Mouse (Mus musculus): Measurements from ENCODE around the gene Tnni1. TPM values are rescaled to one million over a fixed set of nuclear protein-coding genes. Genes with fewer than 3 reads are reported as not detected.

The Tnni1 gene
- polyA plus RNA-seq, 1 experiment from 2014 or later, result 0.43 TPM

DNA sequence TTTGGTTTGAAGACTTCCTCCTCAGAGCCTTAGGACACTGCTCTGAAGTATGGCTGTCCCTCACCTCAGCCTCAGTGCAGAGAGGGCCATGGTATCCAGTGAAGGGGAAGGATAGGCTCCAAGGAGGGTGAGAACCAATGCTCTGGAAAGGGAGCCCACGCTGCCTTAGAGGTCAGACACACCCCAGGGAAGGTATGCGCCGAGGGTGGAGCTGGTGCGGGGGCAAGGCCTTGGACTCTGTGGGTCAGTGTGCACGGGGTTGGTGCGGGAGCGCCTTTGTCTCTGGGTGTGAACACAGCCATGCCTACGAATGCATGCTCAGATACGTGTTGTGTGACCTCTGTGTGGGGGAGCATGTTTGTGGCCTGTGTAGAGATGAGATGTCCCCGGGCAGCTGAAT is 40.8 kb downstream of the Tnni1 start:
- H3K27me3 ChIP-seq (ENCODE audit: control insufficient read depth, insufficient read depth, low read length), result peaks cover 38% of the 10 kb centered on the region

GRCm38 (mm10) chr1:135820736-135821364 is 41.6 kb downstream of the Tnni1 start:
- Histone ChIP-seq H3K9ac (replicated peaks; ENCODE audit: low read length) (no peak overlapping the region), H3K36me3 (ENCODE audit: control insufficient read depth, insufficient read depth, low read length) (no peaks in the 10 kb centered on the region), H3K27me3 (ENCODE audit: control insufficient read depth, insufficient read depth, low read length) (peaks cover 38% of the 10 kb centered on the region), H3K4me1 (ENCODE audit: control insufficient read depth, insufficient read depth, low read length) (no peaks in the 10 kb centered on the region), H3K4me2 (ENCODE audit: low read length) (no peak overlapping the region), H3K9me3 (ENCODE audit: control insufficient read depth, low read length) (no peaks in the 10 kb centered on the region), H3K4me3 (replicated peaks; ENCODE audit: low read depth, low read length) (no peak overlapping the region), H3K27ac (replicated peaks; ENCODE audit: low read depth, low read length) (no peak overlapping the region)
- WGBS, result 89% methylated on average over 16 of the region's 16 CpGs
- DNase-seq (no peak), ATAC-seq (ENCODE audit: low FRiP score, low TSS enrichment) (no peak)

More for the DNA sequence above, 40.8 kb downstream of the Tnni1 start:
- no peak overlapping the region for H3K4me3 ChIP-seq (replicated peaks; ENCODE audit: low read depth, low read length)
- no peak overlapping the region for H3K27ac ChIP-seq (replicated peaks; ENCODE audit: low read depth, low read length)
- H3K4me1 ChIP-seq (ENCODE audit: control insufficient read depth, insufficient read depth, low read length), result no peaks in the 10 kb centered on the region
- H3K4me2 ChIP-seq (ENCODE audit: low read length), result no peak overlapping the region
- ATAC-seq (ENCODE audit: low FRiP score, low TSS enrichment) (no peak), DNase-seq (no peak)
- WGBS, result 85% methylated on average over 10 of the region's 10 CpGs
- no peak overlapping the region for H3K9ac ChIP-seq (replicated peaks; ENCODE audit: low read length)
- H3K9me3 ChIP-seq (ENCODE audit: control insufficient read depth, low read length), result no peaks in the 10 kb centered on the region
- no peaks in the 10 kb centered on the region for H3K36me3 ChIP-seq (ENCODE audit: control insufficient read depth, insufficient read depth, low read length)

- Histone ChIP-seq H3K9me3 (ENCODE audit: control insufficient read depth, low read length) (no peaks in the 10 kb centered on the region), H3K4me1 (ENCODE audit: control insufficient read depth, insufficient read depth, low read length) (no peaks in the 10 kb centered on the region), H3K36me3 (ENCODE audit: control insufficient read depth, insufficient read depth, low read length) (no peaks in the 10 kb centered on the region), H3K4me2 (ENCODE audit: low read length) (no peak overlapping the region), H3K27me3 (ENCODE audit: control insufficient read depth, insufficient read depth, low read length) (peaks cover 34% of the 10 kb centered on the region), H3K9ac (replicated peaks; ENCODE audit: low read length) (no peak overlapping the region), H3K27ac (replicated peaks; ENCODE audit: low read depth, low read length) (no peak overlapping the region), H3K4me3 (replicated peaks; ENCODE audit: low read depth, low read length) (no peak overlapping the region)
- DNase-seq, result no peak
- ATAC-seq (ENCODE audit: low FRiP score, low TSS enrichment), result no peak
- WGBS, result 78% methylated on average over 7 of the region's 7 CpGs
Measured at GRCm38 (mm10) chr1:135821780-135822179, 42.5 kb downstream of the Tnni1 start.

- ATAC-seq (ENCODE audit: low FRiP score, low TSS enrichment) (no peak), DNase-seq (peak; percentile 63)
- Histone ChIP-seq H3K4me1 (ENCODE audit: control insufficient read depth, insufficient read depth, low read length) (no peaks in the 10 kb centered on the region), H3K36me3 (ENCODE audit: control insufficient read depth, insufficient read depth, low read length) (no peaks in the 10 kb centered on the region), H3K9me3 (ENCODE audit: control insufficient read depth, low read length) (no peaks in the 10 kb centered on the region), H3K9ac (replicated peaks; ENCODE audit: low read length) (no peak overlapping the region), H3K27me3 (ENCODE audit: control insufficient read depth, insufficient read depth, low read length) (no peaks in the 10 kb centered on the region), H3K4me2 (ENCODE audit: low read length) (no peak overlapping the region), H3K27ac (replicated peaks; ENCODE audit: low read depth, low read length) (no peak overlapping the region), H3K4me3 (replicated peaks; ENCODE audit: low read depth, low read length) (no peak overlapping the region)
- 9% methylated on average over 1 of the region's 1 CpGs for WGBS
Measured at GRCm38 (mm10) chr1:135828918-135829317, 49.7 kb downstream of the Tnni1 start.

- no peak for ATAC-seq (ENCODE audit: low FRiP score, low TSS enrichment)
- Histone ChIP-seq H3K27me3 (ENCODE audit: control insufficient read depth, insufficient read depth, low read length) (no peaks in the 10 kb centered on the region), H3K4me2 (ENCODE audit: low read length) (no peak overlapping the region), H3K4me1 (ENCODE audit: control insufficient read depth, insufficient read depth, low read length) (no peaks in the 10 kb centered on the region), H3K36me3 (ENCODE audit: control insufficient read depth, insufficient read depth, low read length) (no peaks in the 10 kb centered on the region), H3K9ac (replicated peaks; ENCODE audit: low read length) (no peak overlapping the region), H3K4me3 (replicated peaks; ENCODE audit: low read depth, low read length) (no peak overlapping the region), H3K27ac (replicated peaks; ENCODE audit: low read depth, low read length) (no peak overlapping the region), H3K9me3 (ENCODE audit: control insufficient read depth, low read length) (no peaks in the 10 kb centered on the region)
- DNase-seq, result no peak
- 81% methylated on average over 6 of the region's 6 CpGs for WGBS
Measured at GRCm38 (mm10) chr1:135834206-135834859, 55.1 kb downstream of the Tnni1 start.

GRCm38 (mm10) chr1:135834983-135835382 is 55.7 kb downstream of the Tnni1 start:
- ATAC-seq (ENCODE audit: low FRiP score, low TSS enrichment) (no peak), DNase-seq (no peak)
- no peak overlapping the region for H3K27ac ChIP-seq (replicated peaks; ENCODE audit: low read depth, low read length)
- H3K4me2 ChIP-seq (ENCODE audit: low read length), result no peak overlapping the region
- H3K9me3 ChIP-seq (ENCODE audit: control insufficient read depth, low read length), result no peaks in the 10 kb centered on the region
- H3K4me1 ChIP-seq (ENCODE audit: control insufficient read depth, insufficient read depth, low read length), result no peaks in the 10 kb centered on the region
- 78% methylated on average over 8 of the region's 8 CpGs for WGBS
- H3K9ac ChIP-seq (replicated peaks; ENCODE audit: low read length), result no peak overlapping the region
- no peaks in the 10 kb centered on the region for H3K27me3 ChIP-seq (ENCODE audit: control insufficient read depth, insufficient read depth, low read length)
- H3K4me3 ChIP-seq (replicated peaks; ENCODE audit: low read depth, low read length), result no peak overlapping the region
- H3K36me3 ChIP-seq (ENCODE audit: control insufficient read depth, insufficient read depth, low read length), result no peaks in the 10 kb centered on the region

GRCm38 (mm10) chr1:135835716-135836483 is 56.7 kb downstream of the Tnni1 start, which contains the start of gene Tnnt2:
TSS of gene Tnnt2 (plus strand) at chr1:135836354.
- ATAC-seq (ENCODE audit: low FRiP score, low TSS enrichment) (no peak), DNase-seq (no peak)
- Histone ChIP-seq H3K36me3 (ENCODE audit: control insufficient read depth, insufficient read depth, low read length) (no peaks in the 10 kb centered on the region), H3K27ac (replicated peaks; ENCODE audit: low read depth, low read length) (no peak within 1 kb of the TSS), H3K4me3 (replicated peaks; ENCODE audit: low read depth, low read length) (no peak within 1 kb of the TSS), H3K4me2 (ENCODE audit: low read length) (no peak within 1 kb of the TSS), H3K27me3 (ENCODE audit: control insufficient read depth, insufficient read depth, low read length) (no peaks in the 10 kb centered on the region), H3K9ac (replicated peaks; ENCODE audit: low read length) (no peak within 1 kb of the TSS), H3K9me3 (ENCODE audit: control insufficient read depth, low read length) (no peaks in the 10 kb centered on the region), H3K4me1 (ENCODE audit: control insufficient read depth, insufficient read depth, low read length) (no peaks in the 10 kb centered on the region)
- WGBS, result 55% methylated on average over 9 of the region's 9 CpGs

GRCm38 (mm10) chr1:135838626-135839025 is 59.4 kb downstream of the Tnni1 start:
- no peak for ATAC-seq (ENCODE audit: low FRiP score, low TSS enrichment)

More at GRCm38 (mm10) chr1:135838626-135839025, 59.4 kb downstream of the Tnni1 start:
- H3K9ac ChIP-seq (replicated peaks; ENCODE audit: low read length), result no peak overlapping the region
- H3K4me2 ChIP-seq (ENCODE audit: low read length), result no peak overlapping the region
- H3K27me3 ChIP-seq (ENCODE audit: control insufficient read depth, insufficient read depth, low read length), result no peaks in the 10 kb centered on the region
- H3K4me3 ChIP-seq (replicated peaks; ENCODE audit: low read depth, low read length), result no peak overlapping the region
- no peaks in the 10 kb centered on the region for H3K36me3 ChIP-seq (ENCODE audit: control insufficient read depth, insufficient read depth, low read length)
- WGBS, result 66% methylated on average over 4 of the region's 4 CpGs
- no peak overlapping the region for H3K27ac ChIP-seq (replicated peaks; ENCODE audit: low read depth, low read length)
- H3K9me3 ChIP-seq (ENCODE audit: control insufficient read depth, low read length), result no peaks in the 10 kb centered on the region
- no peak for DNase-seq
- H3K4me1 ChIP-seq (ENCODE audit: control insufficient read depth, insufficient read depth, low read length), result no peaks in the 10 kb centered on the region
